Mouse (Mus musculus): ENCODE data around the gene Mapk10. TPM values are rescaled to one million over a fixed set of nuclear protein-coding genes. Genes with fewer than 3 reads are reported as not detected.
"Not testable (repeated sequence)": the region's sequence is repeated elsewhere in the genome, so short reads cannot be mapped to it uniquely, and the experiment has no call there.

The Mapk10 gene
- polyA plus RNA-seq, 1 experiment, result 1.2 TPM

DNA sequence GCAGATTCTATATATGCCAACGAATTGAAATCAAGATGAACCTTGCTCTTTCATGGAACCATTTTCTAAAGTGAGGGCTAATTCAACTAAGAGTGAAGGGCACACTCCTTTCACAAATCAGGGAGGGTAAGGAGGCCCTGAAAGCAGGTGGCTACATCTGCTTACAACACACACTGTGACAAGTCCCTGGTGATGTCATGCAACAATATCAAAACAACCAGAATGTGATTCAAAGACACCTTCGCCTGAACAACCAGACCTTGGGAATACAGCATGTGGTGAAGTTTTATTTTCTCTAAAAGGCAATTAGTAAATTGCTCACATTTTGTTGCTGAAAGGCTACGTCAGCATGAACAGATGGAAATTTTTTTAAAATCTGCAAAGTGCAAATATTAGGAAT, 258.2 kb downstream of the Mapk10 start:
- TF ChIP-seq CTCF (IDR thresholded peaks at IDR 0.05; ENCODE audit: insufficient read depth, low read length), result no peak
- TF ChIP-seq POLR2A (IDR thresholded peaks at IDR 0.05; ENCODE audit: borderline replicate concordance, extremely low read depth, low read depth, low read length), result no peak
- 72% methylated on average over 3 of the region's 3 CpGs for WGBS
- Histone ChIP-seq H3K4me1 (ENCODE audit: control insufficient read depth, insufficient read depth, low read length) (no peaks in the 10 kb centered on the region), H3K4me3 (replicated peaks; ENCODE audit: extremely low read depth, low read depth, low read length) (no peak overlapping the region)
- DNase-seq, result no peak

DNA sequence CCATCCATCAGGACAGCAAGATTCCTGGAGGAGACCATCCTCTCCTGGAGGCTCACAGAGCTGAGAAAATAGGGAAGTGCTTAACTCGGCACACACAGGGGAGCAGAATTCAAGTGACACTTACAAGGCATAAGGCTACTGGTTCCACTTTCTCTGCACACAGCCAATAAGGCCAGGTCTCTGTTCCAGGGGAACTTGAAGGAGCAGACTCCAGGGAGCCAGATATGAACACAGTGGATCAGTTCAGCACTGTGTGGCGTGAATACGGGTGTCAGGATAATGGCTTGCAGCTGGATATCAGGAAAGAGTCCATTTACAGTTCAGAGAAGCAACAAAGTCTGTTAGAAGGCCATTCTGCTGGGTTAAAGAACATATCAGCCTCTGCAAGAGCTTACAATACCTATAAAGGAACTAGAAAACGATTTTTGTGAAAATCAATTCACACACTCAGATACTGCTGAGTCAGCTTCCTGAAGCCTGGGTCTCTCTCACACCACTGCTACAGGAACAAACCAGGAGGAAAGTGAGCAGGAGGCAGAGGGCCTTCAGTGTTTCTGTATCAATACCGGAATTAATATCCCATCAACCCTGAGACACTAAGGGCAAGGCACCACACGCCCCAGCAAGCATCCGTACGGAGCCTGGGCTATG, 263.9 kb downstream of the Mapk10 start:
- H3K4me3 ChIP-seq (replicated peaks; ENCODE audit: extremely low read depth, low read depth, low read length), result no peak overlapping the region
- H3K4me1 ChIP-seq (ENCODE audit: control insufficient read depth, insufficient read depth, low read length), result no peaks in the 10 kb centered on the region
- 65% methylated on average over 8 of the region's 8 CpGs for WGBS
- DNase-seq, result no peak
- TF ChIP-seq POLR2A (IDR thresholded peaks at IDR 0.05; ENCODE audit: borderline replicate concordance, extremely low read depth, low read depth, low read length), result no peak
- TF ChIP-seq CTCF (IDR thresholded peaks at IDR 0.05; ENCODE audit: insufficient read depth, low read length), result no peak

DNA sequence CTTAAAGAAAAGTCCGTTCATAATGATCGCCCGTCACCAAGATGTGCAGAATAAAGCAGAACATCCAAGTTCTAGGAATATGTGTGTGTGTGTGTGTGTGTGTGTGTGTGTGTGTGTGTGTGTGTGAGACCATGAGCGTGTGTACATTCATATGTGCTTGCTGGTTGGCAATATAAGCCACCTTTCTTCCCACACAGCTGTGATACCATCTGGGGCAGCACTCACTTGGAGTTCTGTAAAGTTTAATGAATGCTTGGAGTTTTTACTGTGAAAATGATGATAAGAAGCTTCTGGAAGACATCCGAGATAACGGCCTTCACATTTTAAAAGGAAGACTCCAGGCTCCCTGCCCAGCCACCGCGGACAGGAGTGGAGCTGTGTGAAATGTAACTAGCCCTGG, 264.5 kb downstream of the Mapk10 start:
- DNase-seq, result no peak
- Histone ChIP-seq H3K4me3 (replicated peaks; ENCODE audit: extremely low read depth, low read depth, low read length) (no peak overlapping the region), H3K4me1 (ENCODE audit: control insufficient read depth, insufficient read depth, low read length) (no peaks in the 10 kb centered on the region)
- WGBS, result 70% methylated on average over 8 of the region's 8 CpGs
- TF ChIP-seq POLR2A (IDR thresholded peaks at IDR 0.05; ENCODE audit: borderline replicate concordance, extremely low read depth, low read depth, low read length) (no peak), CTCF (IDR thresholded peaks at IDR 0.05; ENCODE audit: insufficient read depth, low read length) (no peak)

DNA sequence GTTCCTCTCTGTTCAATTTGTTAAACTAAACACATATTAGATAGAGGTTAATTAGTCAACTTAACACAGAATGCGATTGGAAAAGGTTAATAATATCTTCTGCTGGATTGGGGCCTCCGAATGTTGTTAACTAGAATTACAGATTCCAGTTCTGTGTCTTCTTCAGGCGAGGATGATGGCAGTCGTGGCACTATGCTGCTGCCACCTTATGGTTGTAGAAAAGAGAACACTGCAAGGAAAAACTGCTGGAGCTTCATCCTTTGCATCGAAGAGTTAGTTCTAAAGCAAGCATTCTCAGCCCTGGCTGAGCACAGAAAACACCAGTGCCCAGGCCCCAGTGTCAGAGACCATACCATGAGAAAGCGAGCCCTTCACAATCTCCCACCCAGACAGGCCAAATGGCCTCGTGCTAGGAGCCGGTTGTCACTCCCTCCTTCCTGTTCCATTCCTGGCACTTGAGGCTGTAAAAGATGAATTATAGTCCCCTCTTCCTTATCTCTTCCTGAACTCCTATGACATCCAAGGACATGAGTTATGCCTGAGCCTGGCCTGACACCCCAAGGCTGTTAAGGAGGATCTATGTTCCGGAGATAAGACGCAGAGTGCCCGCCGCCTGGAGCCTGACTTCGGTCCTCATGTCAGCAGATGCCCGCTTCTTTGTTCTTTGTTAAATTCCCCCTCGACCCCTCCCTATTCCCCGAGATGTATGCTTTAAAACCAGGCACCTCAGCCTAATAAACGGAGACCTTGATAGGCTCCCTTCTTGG, 267.1 kb downstream of the Mapk10 start:
- WGBS, result 68% methylated on average over 17 of the region's 17 CpGs
- H3K4me3 ChIP-seq (replicated peaks; ENCODE audit: extremely low read depth, low read depth, low read length); DNase-seq; H3K4me1 ChIP-seq (ENCODE audit: control insufficient read depth, insufficient read depth, low read length): not testable (repeated sequence)

DNA sequence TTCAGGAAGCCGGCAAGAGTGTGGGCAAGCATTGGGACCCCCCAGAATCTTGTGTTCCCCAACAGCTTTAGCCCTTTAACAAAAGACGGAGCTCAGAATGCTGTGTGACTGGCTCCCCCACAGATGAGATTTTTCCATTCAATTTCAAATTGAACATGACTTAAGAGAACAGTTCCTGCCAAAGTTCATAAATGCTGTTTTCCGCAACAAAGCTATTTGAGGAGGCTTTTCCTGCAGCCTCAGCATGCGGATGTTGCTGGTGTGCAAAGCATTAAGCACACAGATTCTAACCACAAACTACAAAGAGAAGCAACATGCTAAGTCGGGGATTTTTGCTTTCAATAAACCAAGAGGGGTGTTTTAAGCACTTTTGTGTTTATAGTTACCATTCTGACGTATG, 281.0 kb downstream of the Mapk10 start:
- no peak for TF ChIP-seq POLR2A (IDR thresholded peaks at IDR 0.05; ENCODE audit: borderline replicate concordance, extremely low read depth, low read depth, low read length)
- TF ChIP-seq CTCF (IDR thresholded peaks at IDR 0.05; ENCODE audit: insufficient read depth, low read length), result no peak
- H3K4me3 ChIP-seq (replicated peaks; ENCODE audit: extremely low read depth, low read depth, low read length), result no peak overlapping the region
- 44% methylated on average over 6 of the region's 6 CpGs for WGBS
- DNase-seq, result no peak
- H3K4me1 ChIP-seq (ENCODE audit: control insufficient read depth, insufficient read depth, low read length), result no peaks in the 10 kb centered on the region

DNA sequence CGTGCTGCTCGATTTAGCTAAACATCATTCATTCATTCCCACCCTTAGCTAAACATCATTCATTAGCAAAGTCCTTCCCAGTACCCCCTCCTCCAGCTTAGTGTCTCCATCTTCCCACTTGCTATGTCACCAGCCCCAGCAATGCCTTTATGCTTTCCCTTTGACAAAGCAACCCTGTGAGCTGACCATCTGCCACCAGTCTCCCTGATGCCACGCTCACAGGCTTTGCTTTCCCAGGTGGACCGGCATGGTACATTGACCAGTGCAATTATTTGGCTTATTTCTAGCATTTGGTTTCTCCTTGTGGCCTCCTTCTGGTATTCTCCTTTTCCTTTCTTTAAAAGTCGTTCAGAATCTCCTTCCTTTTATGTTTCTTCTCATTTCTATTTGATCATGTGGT, 284.3 kb downstream of the Mapk10 start:
- no peak for TF ChIP-seq POLR2A (IDR thresholded peaks at IDR 0.05; ENCODE audit: borderline replicate concordance, extremely low read depth, low read depth, low read length)
- TF ChIP-seq CTCF (IDR thresholded peaks at IDR 0.05; ENCODE audit: insufficient read depth, low read length), result no peak
- Histone ChIP-seq H3K4me3 (replicated peaks; ENCODE audit: extremely low read depth, low read depth, low read length) (no peak overlapping the region), H3K4me1 (ENCODE audit: control insufficient read depth, insufficient read depth, low read length) (no peaks in the 10 kb centered on the region)
- no peak for DNase-seq
- 76% methylated on average over 5 of the region's 5 CpGs for WGBS

DNA sequence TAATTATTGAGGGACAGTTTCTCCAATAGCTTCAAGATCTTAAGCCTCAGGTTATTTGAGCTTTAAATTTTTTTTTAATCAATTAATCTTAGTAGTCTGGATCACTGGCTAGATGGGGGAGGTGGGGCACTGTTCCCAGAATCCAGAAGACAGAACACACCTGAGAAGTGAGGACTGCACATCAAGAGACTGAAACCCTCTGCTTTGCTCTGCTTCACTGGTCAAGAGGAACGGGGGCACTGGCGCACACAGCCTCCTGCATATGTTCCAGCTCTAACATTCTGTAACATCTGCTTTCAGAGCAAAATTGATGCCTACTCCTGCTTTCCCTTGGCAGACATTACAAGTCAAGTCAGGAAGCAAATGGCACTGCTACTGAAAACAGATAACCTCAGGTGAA, 290.9 kb downstream of the Mapk10 start:
- DNase-seq, result no peak
- Histone ChIP-seq H3K4me1 (ENCODE audit: control insufficient read depth, insufficient read depth, low read length) (no peaks in the 10 kb centered on the region), H3K4me3 (replicated peaks; ENCODE audit: extremely low read depth, low read depth, low read length) (no peak overlapping the region)
- WGBS, result 77% methylated on average over 2 of the region's 2 CpGs
- TF ChIP-seq POLR2A (IDR thresholded peaks at IDR 0.05; ENCODE audit: borderline replicate concordance, extremely low read depth, low read depth, low read length) (no peak), CTCF (IDR thresholded peaks at IDR 0.05; ENCODE audit: insufficient read depth, low read length) (no peak)

DNA sequence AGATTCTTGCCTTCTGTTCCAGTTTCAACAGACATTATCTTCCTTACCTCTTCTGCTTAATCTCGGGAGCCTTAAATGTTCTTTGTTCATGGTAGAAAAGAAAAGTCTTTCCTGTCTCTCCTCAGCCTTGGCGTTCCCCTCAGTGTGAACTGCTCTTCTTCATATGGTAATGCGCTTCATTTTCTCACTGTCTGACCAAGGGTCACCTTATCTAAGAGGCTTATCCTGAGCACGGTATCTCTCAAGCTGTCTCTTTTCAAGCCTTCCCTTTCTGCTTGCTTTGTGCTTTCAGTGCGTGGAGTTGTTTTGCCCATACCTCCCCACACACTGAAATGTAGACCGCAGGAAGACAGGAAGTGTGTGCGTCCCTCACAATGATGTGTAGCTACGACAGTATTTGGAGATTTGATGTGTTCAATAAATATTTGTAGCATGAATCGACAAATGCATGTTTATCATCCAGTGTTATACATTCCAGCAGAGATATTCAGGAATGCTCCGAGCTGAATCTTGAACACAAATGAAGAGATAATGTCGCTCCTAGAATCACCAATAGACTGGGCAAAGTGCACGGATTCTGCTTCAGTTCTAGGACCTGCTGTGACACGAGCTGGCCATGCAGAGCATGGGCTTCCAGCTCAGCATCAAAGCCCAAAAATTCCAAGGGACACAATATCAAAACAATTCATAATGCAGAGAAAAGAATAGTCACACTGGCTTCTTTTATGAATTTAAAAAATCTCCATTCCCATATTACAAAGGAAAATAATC, 305.5 kb downstream of the Mapk10 start:
- TF ChIP-seq POLR2A (IDR thresholded peaks at IDR 0.05; ENCODE audit: borderline replicate concordance, extremely low read depth, low read depth, low read length) (no peak), CTCF (IDR thresholded peaks at IDR 0.05; ENCODE audit: insufficient read depth, low read length) (no peak)
- Histone ChIP-seq H3K4me1 (ENCODE audit: control insufficient read depth, insufficient read depth, low read length) (no peaks in the 10 kb centered on the region), H3K4me3 (replicated peaks; ENCODE audit: extremely low read depth, low read depth, low read length) (no peak overlapping the region)
- no peak for DNase-seq
- 39% methylated on average over 13 of the region's 13 CpGs for WGBS

DNA sequence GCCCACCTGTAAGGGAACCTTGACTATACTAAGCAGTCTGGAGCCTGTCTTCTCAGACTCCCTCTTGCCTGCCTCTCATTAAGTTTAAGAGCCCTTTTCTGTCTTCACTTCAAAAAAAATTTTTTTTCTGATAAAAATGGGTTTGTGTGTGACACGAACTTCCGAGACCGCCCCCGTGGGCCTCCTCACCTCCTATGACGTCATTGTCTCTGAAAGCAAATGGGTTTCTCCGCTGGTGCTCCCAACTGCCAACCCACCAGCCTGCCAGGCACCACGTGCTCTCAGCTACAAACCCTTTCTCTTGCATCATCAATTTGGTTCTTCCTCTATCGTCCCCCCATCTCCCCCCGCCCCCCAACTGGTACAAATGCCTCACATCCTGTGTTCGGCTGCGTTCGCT, 307.1 kb downstream of the Mapk10 start:
- 77% methylated on average over 12 of the region's 12 CpGs for WGBS
- H3K4me3 ChIP-seq (replicated peaks; ENCODE audit: extremely low read depth, low read depth, low read length), result no peak overlapping the region
- DNase-seq, result no peak
- no peak for TF ChIP-seq CTCF (IDR thresholded peaks at IDR 0.05; ENCODE audit: insufficient read depth, low read length)
- no peak for TF ChIP-seq POLR2A (IDR thresholded peaks at IDR 0.05; ENCODE audit: borderline replicate concordance, extremely low read depth, low read depth, low read length)
- H3K4me1 ChIP-seq (ENCODE audit: control insufficient read depth, insufficient read depth, low read length), result no peaks in the 10 kb centered on the region
